In genomic region chr12:79756352-79756751, GRCm38 (mm10) we compare ENCODE assay signal across 13 mouse cellular contexts.
DNase-seq lines count a peak whose midpoint lies in the region; ATAC-seq and TF ChIP-seq lines count a peak whose summit lies in the region.
"Had no signal": no experiment of that assay in that cellular context is flagged by ENCODE, and none has a peak within 500 bp of the region (broad histone marks: within the 10 kb centered on the region; RNA-seq: fewer than 3 reads in every experiment).

No protein-coding gene starts in this region.

- no peak overlapping the region for H3K4me3 ChIP-seq in gastrocnemius, adult 2 months
- H3K4me3 ChIP-seq in stomach, embryonic 14.5 days (ENCODE audit: low read depth, low read length), result no peak overlapping the region
- no peak overlapping the region for H3K4me3 ChIP-seq in stomach, postnatal 0 days (ENCODE audit: low read depth, low read length)
- no peak overlapping the region for H3K4me3 ChIP-seq in kidney, embryonic 15.5 days (replicated peaks)
- H3K4me3 ChIP-seq in stomach, embryonic 15.5 days (replicated peaks), result no peak overlapping the region
- H3K4me3 ChIP-seq: liver, embryonic 12.5 days had no signal

- no peak overlapping the region for H3K4me2 ChIP-seq in stomach, embryonic 14.5 days (replicated peaks; ENCODE audit: low read depth, low read length)
- H3K4me2 ChIP-seq in stomach, postnatal 0 days (replicated peaks; ENCODE audit: low read depth), result no peak overlapping the region
- no peak overlapping the region for H3K4me2 ChIP-seq in kidney, embryonic 15.5 days
- no peak overlapping the region for H3K4me2 ChIP-seq in stomach, embryonic 15.5 days
- H3K4me2 ChIP-seq: liver, embryonic 12.5 days had no signal

- 35% methylated on average over 5 of the region's 5 CpGs for WGBS in stomach, embryonic 14.5 days
- WGBS in stomach, postnatal 0 days, result 47% methylated on average over 5 of the region's 5 CpGs
- WGBS in kidney, embryonic 15.5 days, result 29% methylated on average over 5 of the region's 5 CpGs
- 46% methylated on average over 5 of the region's 5 CpGs for WGBS in stomach, embryonic 15.5 days

- H3K27ac ChIP-seq in gastrocnemius, adult 2 months, result peak overlapping the region; percentile 68
- H3K27ac ChIP-seq in stomach, embryonic 14.5 days (ENCODE audit: low read length), result peak overlapping the region; percentile 73; the same call in 1 of the 2 replicates
- H3K27ac ChIP-seq in stomach, postnatal 0 days (replicated peaks), result no peak overlapping the region
- H3K27ac ChIP-seq in kidney, embryonic 15.5 days, result peak overlapping the region; percentile 82
- H3K27ac ChIP-seq in stomach, embryonic 15.5 days, result peak overlapping the region; percentile 18; the same call in 1 of the 2 replicates
- H3K27ac ChIP-seq: liver, embryonic 12.5 days had no signal

- no peak for DNase-seq in gastrocnemius, adult 2 months
- DNase-seq in gastrocnemius, postnatal 10 days, result no peak
- DNase-seq in stomach, postnatal 0 days (ENCODE audit: low spot score), result no peak
- DNase-seq in B cell, adult 2 months, result no peak
- DNase-seq: cerebellum, adult 9-11 months; lung, postnatal 14 days had no signal

- no peak for TF ChIP-seq CTCF in gastrocnemius, adult 2 months (IDR thresholded peaks at IDR 0.05)
- TF ChIP-seq CTCF in stomach, postnatal 0 days (IDR thresholded peaks at IDR 0.05; ENCODE audit: low read depth), result no peak

- no peak for TF ChIP-seq EP300 in stomach, postnatal 0 days (optimal IDR thresholded peaks at IDR 0.05)

- H3K4me1 ChIP-seq in stomach, embryonic 14.5 days (ENCODE audit: control insufficient read depth, insufficient read depth, low read length), result peaks cover 50% of the 10 kb centered on the region
- H3K4me1 ChIP-seq in stomach, postnatal 0 days (replicated peaks; ENCODE audit: control insufficient read depth, insufficient read depth), result peaks cover 15% of the 10 kb centered on the region
- H3K4me1 ChIP-seq in kidney, embryonic 15.5 days, result peaks cover 82% of the 10 kb centered on the region
- peaks cover 27% of the 10 kb centered on the region for H3K4me1 ChIP-seq in stomach, embryonic 15.5 days

- ATAC-seq in stomach, embryonic 14.5 days (ENCODE audit: insufficient number of reproducible peaks, insufficient read depth, low FRiP score, low read depth), result no peak
- no peak for ATAC-seq in stomach, postnatal 0 days (ENCODE audit: low FRiP score, low TSS enrichment)
- ATAC-seq in kidney, embryonic 15.5 days (replicated peaks; ENCODE audit: low FRiP score), result 0 out of 2 replicates have a peak, but pooled peaks have one; percentile 20
- ATAC-seq in stomach, embryonic 15.5 days (ENCODE audit: insufficient read depth, low FRiP score, low read depth), result no peak
- no peak for ATAC-seq in granulocyte monocyte progenitor cell, adult 5-6 weeks (replicated peaks; ENCODE audit: poor library complexity, severe bottlenecking)
- ATAC-seq: activated CD4-positive, CD25-positive, alpha-beta regulatory T cell, adult 4 months; forebrain, embryonic 14.5 days; liver, embryonic 12.5 days had no signal

- H3K9me3 ChIP-seq in stomach, embryonic 14.5 days (ENCODE audit: control insufficient read depth, low read depth, low read length), result no peaks in the 10 kb centered on the region
- H3K9me3 ChIP-seq in stomach, postnatal 0 days (ENCODE audit: control insufficient read depth, low read length), result no peaks in the 10 kb centered on the region
- no peaks in the 10 kb centered on the region for H3K9me3 ChIP-seq in kidney, embryonic 15.5 days (replicated peaks)
- no peaks in the 10 kb centered on the region for H3K9me3 ChIP-seq in stomach, embryonic 15.5 days
- H3K9me3 ChIP-seq: liver, embryonic 12.5 days had no signal

- no peaks in the 10 kb centered on the region for H3K27me3 ChIP-seq in stomach, embryonic 14.5 days (ENCODE audit: control insufficient read depth, insufficient read depth, low read length)
- H3K27me3 ChIP-seq in stomach, postnatal 0 days (ENCODE audit: control insufficient read depth, insufficient read depth, low read length), result no peaks in the 10 kb centered on the region
- H3K27me3 ChIP-seq in kidney, embryonic 15.5 days, result no peaks in the 10 kb centered on the region
- H3K27me3 ChIP-seq in stomach, embryonic 15.5 days (replicated peaks), result no peaks in the 10 kb centered on the region
- H3K27me3 ChIP-seq: liver, embryonic 12.5 days had no signal

- intact Hi-C loops in gastrocnemius, adult 2 months (cut with DNase I), result loop anchor here (5.0 to 10.0 kb wide), 4 partner anchors 94 to 356 kb away; partner anchors contain the start of gene Zfp36l1

- H3K36me3 ChIP-seq in stomach, embryonic 14.5 days (ENCODE audit: control insufficient read depth, insufficient read depth, low read length), result no peaks in the 10 kb centered on the region
- no peaks in the 10 kb centered on the region for H3K36me3 ChIP-seq in stomach, postnatal 0 days (ENCODE audit: control insufficient read depth, insufficient read depth, low read length)
- no peaks in the 10 kb centered on the region for H3K36me3 ChIP-seq in kidney, embryonic 15.5 days
- no peaks in the 10 kb centered on the region for H3K36me3 ChIP-seq in stomach, embryonic 15.5 days
- H3K36me3 ChIP-seq: liver, embryonic 12.5 days had no signal

- H3K9ac ChIP-seq in stomach, embryonic 14.5 days (replicated peaks; ENCODE audit: low read depth, low read length), result no peak overlapping the region
- H3K9ac ChIP-seq in stomach, postnatal 0 days (ENCODE audit: low read length), result no peak overlapping the region
- no peak overlapping the region for H3K9ac ChIP-seq in kidney, embryonic 15.5 days
- no peak overlapping the region for H3K9ac ChIP-seq in stomach, embryonic 15.5 days
- H3K9ac ChIP-seq: liver, embryonic 12.5 days had no signal
